Mouse (Mus musculus) B cell, adult 2 months (primary cell): ENCODE data around the gene Mark2.

ENCODE experiments used
- DNase-seq, 2 experiments: peaks; one replicate each; pipeline ENCODE4 v3.0.0; 2022

Gene Mark2

DNA sequence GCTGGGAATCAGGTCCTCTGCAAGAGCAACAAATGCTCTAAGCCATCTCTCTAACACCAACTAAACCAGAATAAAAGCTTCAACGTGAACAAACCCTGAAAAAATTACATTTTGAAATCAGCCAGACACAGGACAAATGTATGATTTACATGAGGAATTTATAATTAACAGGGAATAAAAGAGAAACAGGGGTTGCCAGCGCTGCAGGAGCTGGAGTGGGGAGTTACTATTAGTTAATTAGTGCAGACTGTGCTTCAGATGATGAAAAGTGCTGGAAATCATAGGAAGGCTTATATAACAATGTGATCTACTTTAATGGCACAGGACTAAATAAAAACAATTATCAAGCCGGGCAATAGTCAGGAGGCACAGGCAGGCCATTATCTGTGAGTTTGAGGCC, 20.3 kb downstream of the Mark2 start:
- DNase-seq, result no peak

DNA sequence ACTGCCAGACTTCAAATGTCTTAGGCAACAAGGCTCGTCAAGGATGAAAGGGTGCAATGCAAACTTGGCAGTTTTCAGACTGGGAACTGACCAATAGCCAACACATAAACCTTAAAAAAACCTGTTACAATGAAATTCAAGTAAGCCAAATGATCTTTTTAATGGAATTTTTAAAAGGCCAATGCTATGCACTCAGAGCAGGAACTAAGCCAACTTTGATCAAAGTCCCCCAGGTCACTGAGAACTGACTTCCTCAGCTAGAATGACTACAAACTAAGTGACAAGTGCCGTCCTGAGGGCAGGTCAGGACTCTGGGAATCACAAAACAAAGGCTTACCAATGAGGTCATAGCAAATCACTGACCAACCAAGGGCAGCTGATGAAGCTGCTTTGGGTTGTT, 21.5 kb downstream of the Mark2 start:
- DNase-seq, result no peak

DNA sequence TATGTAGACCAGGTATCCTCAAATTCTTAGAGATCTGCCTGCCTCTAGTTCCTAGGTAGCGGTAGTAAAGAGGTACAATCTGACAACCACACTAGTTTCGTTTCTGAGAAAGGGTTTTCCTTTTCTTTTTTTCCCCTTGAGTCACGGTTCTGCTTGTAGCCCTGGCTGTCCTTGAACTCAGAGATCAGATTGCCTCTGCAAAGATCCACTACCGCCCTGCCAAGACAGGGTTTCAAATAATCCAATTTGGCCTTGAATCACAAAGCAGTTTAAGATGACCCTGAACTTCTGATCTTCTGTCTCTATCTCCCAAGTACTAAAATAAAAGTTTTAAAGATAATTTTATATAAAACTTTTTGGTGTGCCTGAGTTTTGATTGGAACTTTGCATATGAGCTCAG, 23.9 kb downstream of the Mark2 start:
- no peak for DNase-seq

DNA sequence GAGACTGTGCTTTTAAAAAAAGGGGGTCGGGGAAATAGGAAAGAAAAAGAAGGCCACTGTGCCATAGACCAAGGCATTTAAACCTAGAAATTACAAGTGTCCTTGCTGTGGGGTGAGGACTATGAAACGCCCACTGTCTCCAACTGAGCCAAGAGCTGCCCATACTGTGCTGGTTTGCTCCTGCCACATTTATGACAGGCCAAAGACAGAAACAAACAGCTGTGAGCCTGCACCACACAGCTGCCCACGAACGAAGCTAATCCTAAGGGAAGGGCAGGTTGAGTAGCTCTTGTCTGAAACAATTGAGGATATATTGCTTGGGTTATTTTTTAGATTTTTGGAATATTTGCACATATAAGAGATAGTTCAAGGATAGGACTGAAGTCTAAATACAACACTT, 24.8 kb downstream of the Mark2 start:
- DNase-seq, result no peak

DNA sequence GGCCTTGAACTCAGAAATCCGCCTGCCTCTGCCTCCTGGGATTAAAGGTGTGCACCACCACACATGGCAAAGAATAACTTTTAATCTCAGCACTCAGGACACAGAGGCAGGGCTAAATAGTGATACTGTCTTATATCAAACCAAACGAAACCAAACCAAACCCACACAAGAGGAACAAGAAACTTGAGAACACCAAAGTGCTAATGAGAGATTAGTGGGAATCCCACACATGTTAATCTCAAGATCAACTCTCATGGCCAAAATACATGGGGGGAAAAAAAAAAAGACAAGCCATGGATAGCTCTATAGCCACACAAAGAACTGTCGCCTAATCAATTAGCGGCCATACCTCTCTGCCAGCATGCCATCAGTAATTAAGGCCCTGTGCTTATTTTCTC, 26.1 kb downstream of the Mark2 start:
- DNase-seq, result no peak

DNA sequence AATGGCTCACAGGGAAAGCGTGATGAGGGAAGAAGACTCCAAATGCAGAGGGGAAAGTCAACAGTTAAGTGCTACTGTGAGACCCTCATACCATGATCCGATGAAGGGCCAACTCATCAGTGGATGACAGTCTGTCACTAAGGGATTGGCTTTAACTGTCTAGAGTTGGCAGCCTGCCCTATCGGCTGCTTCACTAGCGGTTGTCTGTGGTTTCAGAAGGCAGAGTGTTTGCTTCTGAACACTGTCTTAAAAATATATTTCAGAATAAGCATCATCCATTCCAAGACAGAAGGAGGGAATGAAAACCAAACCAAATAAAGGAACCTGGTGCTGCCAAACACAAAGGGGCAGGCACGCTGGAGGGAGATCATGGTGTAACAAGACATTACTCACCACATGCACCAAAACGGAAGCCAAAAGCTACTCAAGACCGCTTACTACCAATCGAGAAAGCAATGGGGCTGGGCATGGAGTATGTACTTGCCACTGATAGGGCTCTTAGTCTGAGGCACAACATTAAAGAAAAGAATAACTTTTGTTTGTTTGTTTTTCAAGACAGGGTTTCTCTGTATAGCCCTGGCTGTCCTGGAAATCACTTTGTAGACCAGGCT, 26.6 kb downstream of the Mark2 start:
- DNase-seq, result peak in 1 of 2 experiments; percentile 9

DNA sequence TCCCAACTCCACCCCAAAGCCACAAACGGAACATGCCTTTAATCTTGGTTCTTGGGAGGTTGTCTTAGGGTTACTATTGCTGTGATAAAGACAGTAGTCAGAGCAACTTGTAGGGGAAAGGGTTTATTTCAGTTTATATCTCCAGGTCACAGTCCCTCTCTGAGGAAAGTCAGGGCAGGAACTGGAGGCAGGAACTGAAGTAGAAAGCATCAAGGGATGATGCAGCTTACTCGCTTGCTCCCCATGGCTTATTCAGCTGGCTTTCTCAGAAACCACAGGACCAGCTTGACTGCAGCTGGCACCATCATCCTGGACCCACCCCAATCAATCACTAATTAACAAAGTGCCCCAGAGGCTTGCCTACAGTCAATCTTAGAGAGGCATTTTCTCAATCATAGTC, 28.0 kb downstream of the Mark2 start:
- no peak for DNase-seq

DNA sequence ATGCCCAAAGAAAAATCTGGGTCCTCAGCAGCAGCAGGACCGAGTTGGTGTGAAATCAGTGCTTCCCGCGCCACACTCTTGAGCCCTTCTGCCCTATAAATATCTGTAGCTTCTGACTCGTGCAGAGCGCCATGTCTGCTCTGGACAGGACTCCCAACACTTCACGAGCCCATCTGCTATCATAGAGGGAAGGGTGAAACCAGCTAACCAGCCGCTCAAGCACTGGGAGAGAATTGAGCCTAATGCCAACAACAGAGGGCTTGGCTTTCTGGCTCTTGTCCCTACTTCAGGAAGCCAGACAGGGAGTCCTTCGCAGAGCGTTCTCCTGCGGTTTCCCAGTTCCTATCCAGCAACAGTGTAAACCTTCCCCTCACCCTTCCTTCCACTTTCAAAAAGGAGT, 30.4 kb downstream of the Mark2 start:
- DNase-seq, result no peak

DNA sequence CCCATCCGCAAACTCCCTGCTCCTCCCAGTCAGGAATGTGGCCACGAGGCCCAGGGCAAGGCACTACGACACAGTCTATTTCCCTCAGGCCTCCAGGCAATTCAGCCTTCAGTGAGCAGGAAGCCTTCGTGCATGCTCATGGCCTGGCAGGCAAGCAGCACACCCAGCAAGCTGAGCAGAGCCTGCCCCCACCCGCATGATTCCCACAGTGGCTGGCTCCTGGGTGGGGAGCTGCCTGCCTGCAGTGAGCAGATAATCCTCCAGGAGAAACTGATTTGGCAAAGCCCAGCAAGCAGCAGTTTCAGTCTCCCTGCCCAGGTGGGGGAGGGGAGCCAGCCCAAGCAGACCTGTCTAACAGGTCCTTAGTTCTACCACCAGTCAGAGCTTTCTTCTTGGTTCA, 31.0 kb downstream of the Mark2 start:
- peak; percentile 16 to 23 for DNase-seq

DNA sequence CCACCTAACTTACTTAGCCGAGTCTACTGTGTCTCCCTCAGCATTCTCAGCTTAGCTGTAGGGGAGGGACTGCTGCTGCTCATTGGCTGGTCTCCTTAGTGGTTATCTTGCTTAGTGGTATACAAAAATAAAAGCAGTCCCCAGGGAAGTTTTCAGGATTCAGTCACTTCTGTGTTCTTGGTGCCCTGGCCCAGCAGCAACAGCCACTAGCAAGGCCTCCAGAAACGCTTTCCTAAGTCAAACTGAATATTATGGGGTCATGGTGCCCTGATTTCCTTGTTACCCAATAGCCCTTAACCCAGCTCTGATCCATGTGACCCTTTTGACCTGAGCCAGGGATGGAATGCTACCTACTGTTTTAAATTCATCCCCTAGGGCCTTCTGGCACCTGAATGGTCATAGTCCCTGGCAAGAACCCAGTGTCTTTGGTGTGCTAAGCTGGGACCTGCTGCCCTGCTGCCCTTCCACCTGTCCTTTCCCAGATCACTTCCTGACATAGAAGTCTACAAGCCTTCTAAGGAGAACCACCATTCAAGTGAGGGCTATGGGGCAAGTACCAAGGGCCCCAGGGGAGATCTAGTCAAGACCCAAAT, 31.8 kb downstream of the Mark2 start:
- no peak for DNase-seq

DNA sequence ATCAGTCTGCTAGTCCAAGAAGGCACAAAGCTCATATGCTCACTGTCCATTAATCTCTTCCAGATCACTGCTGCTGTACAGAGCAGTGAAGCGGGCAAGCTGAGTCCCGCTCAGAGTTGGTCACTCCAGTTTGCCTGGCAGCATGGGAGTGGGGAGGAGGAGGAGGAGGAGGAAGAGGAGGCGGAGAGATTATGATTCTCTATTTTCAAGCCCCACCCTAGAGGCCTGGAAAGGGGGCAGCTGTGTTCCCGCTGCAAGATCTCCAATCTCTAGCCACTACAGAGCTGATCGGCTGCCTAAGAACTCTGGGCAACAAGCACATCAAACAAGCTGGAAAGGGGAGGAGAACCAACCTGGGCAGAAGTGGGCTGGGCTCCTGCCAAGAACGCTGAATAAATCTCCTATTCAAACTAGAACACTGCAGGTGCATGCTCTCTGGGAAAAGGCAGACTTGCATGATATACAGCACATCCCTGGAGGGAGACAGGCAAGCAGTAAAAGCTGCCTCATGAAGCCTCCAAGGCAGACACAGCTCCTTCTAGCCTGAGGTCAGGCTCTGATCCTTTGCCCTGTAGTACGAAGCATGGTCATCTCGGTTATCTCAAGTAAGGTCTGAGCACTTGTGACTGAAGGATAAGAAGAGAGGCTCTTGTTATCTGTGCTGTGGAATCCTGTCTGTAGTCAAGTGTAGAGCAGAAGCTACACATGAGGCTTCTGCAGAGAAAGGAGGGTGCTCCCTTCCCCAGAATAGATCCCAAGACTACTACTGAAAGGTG, 33.5 kb downstream of the Mark2 start:
- no peak for DNase-seq

DNA sequence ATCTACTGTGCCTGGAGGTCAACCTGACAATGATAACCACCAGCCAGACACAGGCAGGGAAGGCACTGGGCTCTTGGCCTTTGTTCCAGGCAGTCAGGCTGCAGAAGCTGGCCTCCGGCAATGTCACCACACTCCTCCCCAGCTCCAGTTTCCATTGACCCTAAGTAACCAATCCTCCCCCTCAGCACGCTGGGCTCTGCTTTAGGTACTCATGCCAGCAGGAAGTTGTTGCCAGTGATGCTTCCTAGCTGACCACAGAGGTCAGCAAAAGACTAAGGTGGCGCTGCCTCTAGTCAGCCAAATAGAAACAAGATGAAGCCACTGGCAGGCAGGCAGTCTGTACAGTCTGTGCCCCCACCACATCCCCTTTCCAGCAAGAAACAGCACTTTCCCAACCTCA, 34.7 kb downstream of the Mark2 start:
- DNase-seq, result no peak

DNA sequence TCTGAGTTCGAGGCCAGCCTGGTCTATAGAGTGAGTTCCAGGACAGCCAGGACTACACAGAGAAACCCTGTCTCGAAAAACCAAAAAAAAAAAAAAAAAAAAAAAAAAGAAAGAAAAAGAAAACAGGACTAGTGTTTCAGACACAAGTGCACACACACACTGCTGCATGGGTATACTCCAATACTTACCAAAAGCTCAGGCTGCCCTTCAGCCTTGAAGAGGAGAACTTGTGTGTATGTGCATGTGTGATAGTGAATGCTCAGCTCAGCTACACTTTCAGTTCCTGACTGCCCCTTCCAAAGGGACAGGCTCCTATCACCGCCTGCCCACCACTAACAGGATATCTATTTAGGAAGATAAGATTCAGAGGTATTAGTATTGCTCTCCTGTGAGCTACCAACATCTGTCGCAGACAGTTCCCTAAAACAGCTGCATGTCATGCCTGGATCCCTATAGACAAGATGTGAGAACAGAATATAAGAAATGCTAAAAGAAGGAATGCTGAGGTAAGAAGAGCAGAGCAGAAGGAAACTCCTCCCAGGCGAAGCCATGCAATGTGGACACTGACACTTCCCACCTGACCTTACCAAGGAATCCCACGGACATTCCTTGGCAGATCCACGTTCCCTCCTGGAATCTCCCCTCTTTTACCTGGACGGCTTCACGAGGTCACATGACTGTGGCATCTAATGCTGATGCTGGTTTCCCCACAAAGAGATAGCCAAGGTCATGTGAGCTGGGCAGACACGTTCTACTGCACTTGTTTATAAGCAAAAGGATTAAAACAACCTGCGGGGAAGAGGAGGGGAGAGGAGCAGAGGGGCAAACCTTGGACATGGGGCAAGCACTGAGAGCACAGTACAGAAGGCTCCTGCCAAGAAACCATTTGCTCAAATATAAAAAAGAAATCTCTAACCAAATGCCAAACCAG, 36.0 kb downstream of the Mark2 start:
- no peak for DNase-seq

DNA sequence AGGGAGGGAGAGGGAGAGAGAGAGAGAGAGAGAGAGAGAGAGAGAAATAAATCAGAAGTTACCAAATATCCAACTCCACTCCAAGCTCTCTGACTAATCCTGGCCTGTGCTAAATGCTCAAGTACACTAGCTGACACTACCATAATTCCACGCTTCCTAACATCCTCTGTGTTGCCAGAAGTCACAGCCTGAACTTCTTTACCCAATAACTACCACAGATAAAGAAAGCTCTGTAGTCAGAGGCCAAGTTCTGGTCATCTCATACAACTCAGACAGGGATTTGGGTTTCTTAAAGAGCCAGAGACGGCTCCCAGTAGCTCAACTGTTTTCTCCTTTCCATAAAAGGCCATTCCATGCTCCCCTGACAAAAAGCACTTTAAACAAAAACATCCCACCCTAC, 36.9 kb downstream of the Mark2 start:
- DNase-seq, result no peak

DNA sequence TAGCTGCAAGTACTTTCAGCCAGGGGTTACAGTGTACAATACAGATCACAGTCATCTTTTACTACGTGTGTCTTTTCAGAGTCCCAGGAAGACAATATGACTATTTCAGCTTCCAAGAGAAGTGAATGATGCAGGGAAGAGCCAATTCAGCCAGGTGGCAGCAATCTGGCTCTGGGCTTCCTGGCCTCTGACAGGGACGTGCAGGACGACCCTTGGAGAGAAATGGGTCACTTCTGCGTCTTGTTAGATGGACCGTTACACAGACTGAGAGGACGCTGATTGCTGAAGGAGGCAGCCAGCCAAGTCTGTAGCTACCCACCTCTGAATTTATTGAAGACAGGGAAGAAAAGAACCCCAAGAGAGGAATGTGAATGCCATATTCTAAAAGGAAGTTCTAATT, 37.9 kb downstream of the Mark2 start:
- no peak for DNase-seq

DNA sequence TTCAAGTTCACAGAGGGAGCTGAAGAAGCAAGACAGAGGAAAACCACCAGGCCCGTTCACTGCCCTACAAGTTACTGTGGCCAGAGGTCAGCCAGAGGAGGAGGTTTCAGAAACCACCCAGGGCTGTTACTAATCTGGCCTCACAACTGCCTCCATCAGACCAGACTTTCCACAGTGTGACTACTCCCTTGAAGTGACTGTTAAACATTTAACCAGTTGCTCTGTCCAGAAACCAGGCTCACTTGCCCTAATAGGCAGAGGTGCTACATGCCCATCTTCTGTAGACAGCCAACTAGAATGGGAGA, 39.2 kb downstream of the Mark2 start:
- DNase-seq, result no peak

DNA sequence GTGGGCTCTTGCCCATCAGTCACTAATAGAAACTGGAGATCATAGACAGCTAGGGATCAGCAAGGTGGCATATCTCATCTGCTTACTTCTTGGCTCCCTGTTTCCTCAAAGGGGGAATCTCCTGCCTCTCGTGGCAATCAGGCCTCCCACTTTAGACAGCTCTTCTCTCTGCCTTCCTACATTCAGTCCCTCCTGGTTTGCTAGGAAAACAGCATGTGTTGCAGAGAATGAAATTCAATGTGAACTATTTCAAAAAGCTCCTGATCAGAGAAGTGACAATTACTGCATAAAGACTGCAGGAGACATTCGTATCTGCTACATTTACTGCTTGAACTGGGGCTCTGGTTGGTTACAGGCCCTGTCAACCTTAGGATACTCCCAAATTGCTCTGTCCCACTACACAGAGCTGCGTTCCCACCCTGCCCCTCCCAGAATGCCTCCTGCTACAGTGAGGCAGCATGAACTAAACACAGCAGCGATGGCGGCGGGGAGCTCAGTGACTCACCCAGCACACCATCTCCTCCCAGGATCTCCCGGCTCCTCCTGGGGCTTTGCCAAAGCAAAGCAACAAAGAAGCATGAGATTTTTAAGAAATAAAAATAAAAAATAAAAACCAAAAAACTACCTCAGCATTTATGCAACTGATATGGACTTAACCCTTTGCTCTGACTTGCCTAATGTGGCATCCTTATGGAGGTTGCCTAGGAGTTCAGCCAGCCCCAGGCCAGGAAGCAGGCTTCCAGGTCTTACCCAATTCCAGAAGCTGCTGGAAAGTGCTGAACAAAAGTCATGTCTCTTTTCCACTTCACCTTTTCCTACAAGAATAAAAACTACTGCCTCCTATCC, 39.8 kb downstream of the Mark2 start:
- DNase-seq, result peak in 1 of 2 experiments; percentile 8

DNA sequence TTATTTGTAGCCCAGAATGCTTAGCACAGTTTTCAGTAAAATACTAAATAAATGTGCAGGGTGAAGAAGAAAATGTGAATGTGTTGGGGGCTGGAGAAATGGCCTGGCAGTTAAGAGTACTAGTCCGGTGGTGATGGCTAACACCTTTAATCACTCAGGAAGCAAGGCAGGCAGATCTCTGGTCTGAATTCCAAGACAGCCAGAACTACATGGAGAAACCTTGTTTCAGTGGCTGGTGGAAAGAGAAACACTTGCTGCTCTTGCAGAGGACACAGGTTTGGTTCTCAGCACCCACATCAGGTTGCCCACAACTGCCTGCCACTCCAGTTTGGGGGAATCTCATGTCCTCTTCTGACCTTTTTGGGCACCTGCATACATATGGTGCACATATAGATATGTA, 41.6 kb downstream of the Mark2 start:
- no peak for DNase-seq

DNA sequence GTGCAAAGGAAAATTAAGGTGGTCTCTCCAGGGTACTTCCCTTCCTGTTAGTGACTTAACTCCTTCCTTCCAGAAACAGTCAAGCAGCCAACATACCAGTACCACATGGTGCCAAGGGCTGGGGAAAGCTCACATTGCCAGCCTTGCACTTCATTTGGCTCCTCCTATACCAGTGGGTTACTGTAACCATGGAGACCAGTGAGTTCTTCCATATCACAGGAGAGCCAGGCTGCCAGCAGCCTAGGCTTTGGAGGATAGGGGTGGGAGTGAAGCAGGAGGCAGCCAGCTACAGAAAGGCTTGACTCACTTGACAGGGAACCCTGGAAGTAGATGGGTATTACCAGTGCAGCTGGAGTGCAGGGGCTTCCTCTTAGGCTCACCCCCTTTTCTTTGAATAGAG, 42.6 kb downstream of the Mark2 start:
- DNase-seq, result no peak

DNA sequence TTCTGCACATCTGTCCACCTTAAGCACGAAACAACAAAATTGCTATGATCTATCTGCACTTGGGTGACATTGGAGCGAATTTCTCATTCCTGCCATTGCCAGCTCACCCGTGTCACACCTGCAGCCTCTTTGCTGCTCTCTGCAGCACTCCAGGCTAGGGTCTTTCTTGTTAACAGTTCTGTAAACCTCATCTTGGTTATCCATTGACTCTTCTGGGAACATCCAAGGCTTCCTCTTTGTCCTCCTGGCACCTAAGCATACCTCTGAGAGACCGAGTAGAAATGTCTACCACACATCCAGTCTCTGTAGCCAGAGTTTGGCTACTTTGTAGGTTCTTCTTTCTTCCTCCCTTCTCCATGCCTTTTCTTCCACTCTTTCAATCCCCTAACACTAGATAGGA, 45.7 kb downstream of the Mark2 start:
- DNase-seq, result no peak

DNA sequence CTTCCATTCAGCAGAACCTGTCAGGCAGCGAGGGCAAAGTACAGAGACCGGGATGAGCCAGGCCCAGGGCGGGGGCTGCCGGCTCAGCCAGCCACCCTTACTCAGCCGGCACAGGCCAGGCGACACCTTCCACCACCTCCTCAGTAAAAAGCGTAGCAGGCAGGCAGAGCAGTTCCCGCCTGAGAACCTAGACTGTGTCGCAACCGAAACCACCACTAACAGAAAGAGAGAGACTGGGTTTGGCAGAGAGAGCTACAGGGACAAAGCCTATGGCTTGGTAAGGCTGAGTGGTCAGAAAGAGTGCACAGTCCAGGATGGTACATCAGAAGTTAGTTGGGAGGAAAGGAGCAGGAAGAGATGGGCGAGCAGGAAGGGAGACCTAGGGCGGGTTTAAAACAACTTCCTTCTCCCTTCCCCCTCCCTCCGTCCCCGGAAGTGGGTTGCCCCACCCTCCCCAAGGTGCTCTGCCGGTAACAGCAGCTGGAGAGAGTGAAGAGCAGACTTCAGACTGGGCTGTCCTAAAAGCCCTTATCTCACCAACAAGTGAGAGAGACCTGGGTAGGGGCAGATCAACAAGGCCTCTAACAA, 46.5 kb downstream of the Mark2 start:
- peak; percentile 84 to 86 for DNase-seq
